Mouse (Mus musculus) CH12.LX (cell line): ENCODE measurements around the gene Gsx2.

Experiments used
- CTCF ChIP-seq, 2 experiments: IDR thresholded peaks in 1 of 2; conservative IDR thresholded peaks in 1 of 2; 2 replicates each; pipeline ENCODE4 v1.5.1; 2011 to 2012; ENCODE audit warnings: low read depth in 2 of 2, low read length in 2 of 2, improper control_type of control experiment in 1 of 2, inconsistent platforms in 1 of 2, mild to moderate bottlenecking in 1 of 2, moderate library complexity in 1 of 2
- MAFK ChIP-seq: IDR thresholded peaks from 2 replicates; pipeline ENCODE4 v1.6.1; 2011; ENCODE audit warnings: low read length, improper control_type of control experiment; ENCODE audit not compliant: insufficient replicate concordance
- MAX ChIP-seq: IDR thresholded peaks from 2 replicates; pipeline ENCODE4 v1.6.1; 2011; ENCODE audit warnings: low read length, improper control_type of control experiment
- POLR2A ChIP-seq: IDR thresholded peaks from 2 replicates; pipeline ENCODE4 v1.6.1; 2011; ENCODE audit warnings: low read depth, mild to moderate bottlenecking, improper control_type of control experiment, low read length
- USF1 ChIP-seq: IDR thresholded peaks from 2 replicates; pipeline ENCODE4 v1.6.1; 2014; ENCODE audit warnings: low read depth, mild to moderate bottlenecking, inconsistent platforms, low read length, improper control_type of control experiment

DNA sequence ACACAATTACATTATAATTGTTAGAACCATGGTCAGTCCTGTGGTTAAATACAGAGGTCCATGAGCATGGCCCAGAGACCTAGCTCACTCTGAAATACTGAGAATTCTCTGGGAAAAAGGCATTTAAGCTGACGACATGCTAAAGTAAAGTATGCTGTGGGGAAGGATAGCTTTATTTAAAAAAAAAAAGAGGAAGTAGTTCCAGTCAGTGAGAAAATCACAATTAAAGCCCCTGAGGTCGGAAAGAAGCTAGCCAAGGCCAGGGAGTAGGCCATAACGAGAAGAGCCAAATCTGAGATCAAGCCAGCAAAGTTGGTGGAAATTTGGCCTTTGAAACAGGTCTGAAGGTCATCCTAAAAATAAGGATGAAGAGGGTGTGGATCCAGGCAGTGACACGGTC, 24.3 kb upstream of the Gsx2 start:
- TF ChIP-seq POLR2A (no peak), CTCF (conservative IDR thresholded peaks at IDR 0.05 in 1 of 2, IDR thresholded peaks at IDR 0.05 in 1 of 2; ENCODE audit: low read depth in 2 of 2, low read length in 2 of 2) (no peak), MAX (no peak), MAFK (no peak), USF1 (no peak)
